Mouse (Mus musculus): ENCODE results near the gene Chga.

DNA sequence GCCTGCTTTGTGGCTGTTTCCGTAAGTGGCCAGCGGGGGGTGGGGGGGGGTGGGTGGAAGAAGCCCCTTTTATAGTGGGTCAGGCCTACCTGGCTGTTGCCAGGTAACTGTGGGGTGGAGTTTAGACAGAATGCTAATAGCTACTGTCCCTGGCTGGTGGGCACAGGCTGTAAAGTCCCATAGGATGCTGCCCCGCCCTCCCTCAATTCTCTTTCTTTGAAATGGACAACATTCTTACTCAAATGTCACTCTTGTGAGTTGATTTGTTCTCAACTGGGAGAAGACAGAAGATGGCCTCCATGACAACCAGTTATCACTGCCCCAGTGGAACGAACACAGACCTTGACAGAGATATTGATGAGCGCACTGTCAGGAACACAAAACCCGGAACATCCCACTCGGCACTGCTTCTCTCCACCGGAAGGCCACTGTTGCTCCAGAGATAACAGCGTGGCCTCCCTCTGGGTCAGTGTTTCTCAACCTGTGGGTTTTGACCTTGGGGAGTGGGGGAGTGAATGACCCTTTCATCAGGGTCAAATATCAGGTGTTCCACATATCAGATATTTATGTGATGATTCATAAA is 49.5 kb upstream of the Chga start:
- TF ChIP-seq POLR2A (IDR thresholded peaks at IDR 0.05; ENCODE audit: low read depth, low read length), result no peak
- no peak for TF ChIP-seq CTCF (IDR thresholded peaks at IDR 0.05; ENCODE audit: extremely low read depth, insufficient read length, insufficient replicate concordance, low read depth, low read length)

All from small intestine, adult 2 months (tissue).